Mouse (Mus musculus): Measurements from ENCODE around the gene Kptn. TPM values are rescaled to one million over a fixed set of nuclear protein-coding genes. Genes with fewer than 3 reads are reported as not detected.

Kptn gene
- 19.4 TPM for polyA plus RNA-seq (2014; fragmentation: Illumina TruSeq; extraction: RNeasy Lipid Tissue Mini Kit (QIAGEN cat#74804); ENCODE audit: low read depth, low replicate concordance)

DNA sequence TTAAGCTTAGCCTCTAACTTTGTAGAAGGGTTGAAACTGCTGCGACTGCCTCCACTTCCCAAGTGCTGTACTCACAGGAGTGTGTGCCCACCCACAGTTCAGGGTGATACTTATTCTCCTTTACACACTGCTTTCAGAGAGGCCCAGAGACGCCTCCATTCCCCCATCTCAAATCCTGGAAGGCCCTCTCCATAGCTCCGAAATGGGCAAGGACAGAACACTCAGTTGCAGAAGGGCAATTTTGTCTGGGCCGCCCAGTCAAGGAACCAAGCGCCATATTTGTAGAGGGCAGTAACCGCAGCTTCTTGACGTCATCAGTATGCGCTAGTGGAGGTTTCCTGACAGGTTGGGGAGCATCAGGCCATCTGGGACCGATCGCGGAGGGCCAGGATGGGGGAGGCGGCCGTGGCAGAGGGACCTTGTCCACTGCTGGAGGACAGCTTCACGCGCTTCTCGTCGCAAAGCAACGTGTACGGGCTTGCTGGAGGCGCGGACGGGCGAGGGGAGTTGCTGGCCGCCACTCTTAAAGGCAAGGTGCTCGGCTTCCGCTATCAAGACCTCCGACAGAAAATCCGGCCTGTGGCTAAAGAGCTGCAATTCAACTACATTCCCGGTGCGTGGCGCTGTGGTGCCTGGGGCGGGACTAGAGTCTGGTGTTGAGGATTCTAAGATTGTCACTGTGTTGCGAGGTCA lies at the start of gene Kptn:
Kptn (plus strand) TSS at position 327 of the 693 bp plus-strand sequence.

DNA sequence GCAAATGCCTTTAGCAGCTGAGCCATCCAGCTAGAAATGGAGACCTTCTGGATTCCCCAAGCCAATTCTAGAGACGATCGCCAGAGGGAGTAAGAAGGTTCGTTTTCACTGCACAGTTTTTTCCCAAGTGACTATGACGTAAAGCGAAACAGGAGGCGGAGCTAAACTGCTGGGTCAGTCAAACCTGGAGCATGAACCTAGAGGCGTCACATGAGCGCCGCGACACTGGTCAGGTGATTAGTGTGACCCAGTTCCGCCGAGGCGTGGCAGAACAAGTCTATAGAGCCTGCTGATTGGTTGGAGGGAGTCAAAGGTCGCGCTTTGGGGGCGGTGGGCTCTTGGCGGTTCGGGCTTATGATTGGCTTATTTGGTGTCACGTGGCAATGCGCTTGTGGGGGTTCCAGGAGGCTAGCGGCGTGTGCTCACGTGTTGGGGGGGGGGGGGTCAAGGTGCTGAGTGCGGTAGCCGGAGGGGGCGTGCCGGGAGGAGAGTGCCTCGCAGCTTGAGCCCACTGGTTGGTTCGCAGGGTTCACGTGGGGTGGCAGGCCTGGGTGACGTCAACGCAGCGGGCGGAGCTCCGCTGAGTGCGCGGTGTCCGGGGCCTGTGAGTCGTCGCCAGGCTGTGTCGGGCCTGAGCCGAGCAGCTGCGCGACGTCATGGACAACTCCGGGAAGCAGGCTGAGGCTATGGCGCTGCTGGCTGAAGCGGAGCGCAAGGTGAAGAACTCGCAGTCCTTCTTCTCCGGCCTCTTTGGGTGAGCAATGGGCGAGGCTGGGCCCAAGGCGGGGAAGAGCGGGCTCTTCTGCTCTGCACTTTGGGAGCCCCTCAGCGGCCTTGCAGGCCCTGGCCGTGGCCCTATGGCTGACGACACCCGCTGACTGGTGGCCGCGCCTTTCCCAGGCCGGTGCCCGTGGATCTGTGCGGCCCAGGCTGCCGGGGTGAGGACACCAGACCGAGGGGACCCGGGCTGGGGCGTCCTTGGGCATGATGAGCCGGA lies 21.4 kb upstream of the Kptn start, which contains the start of gene Napa:
Napa (plus strand) TSS at position 438 of the 997 bp plus-strand sequence.

DNA sequence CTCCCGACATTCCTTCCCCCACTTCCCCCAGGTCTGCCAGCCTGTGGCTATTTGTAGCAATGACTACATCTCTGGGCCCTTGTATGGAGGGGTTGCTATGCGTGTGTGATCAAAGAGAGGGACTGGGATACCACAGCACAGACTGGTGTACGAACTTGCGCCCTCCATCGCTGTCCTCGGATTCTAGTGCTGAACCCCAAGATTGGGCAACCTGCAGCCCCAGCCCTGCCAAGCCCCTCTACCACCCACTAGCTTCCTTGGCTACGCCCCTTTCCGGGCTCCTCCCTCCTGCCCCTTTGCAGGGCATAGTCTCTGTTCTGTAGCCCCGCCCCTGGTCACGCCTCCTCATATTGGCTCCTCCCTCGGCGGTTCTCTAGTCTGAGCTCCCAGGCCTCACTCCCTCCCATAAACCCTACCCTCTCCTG lies 9.7 kb downstream of the Kptn start, which contains the start of gene Slc8a2:
Slc8a2 (plus strand) TSS at position 406 of the 425 bp plus-strand sequence.

DNA sequence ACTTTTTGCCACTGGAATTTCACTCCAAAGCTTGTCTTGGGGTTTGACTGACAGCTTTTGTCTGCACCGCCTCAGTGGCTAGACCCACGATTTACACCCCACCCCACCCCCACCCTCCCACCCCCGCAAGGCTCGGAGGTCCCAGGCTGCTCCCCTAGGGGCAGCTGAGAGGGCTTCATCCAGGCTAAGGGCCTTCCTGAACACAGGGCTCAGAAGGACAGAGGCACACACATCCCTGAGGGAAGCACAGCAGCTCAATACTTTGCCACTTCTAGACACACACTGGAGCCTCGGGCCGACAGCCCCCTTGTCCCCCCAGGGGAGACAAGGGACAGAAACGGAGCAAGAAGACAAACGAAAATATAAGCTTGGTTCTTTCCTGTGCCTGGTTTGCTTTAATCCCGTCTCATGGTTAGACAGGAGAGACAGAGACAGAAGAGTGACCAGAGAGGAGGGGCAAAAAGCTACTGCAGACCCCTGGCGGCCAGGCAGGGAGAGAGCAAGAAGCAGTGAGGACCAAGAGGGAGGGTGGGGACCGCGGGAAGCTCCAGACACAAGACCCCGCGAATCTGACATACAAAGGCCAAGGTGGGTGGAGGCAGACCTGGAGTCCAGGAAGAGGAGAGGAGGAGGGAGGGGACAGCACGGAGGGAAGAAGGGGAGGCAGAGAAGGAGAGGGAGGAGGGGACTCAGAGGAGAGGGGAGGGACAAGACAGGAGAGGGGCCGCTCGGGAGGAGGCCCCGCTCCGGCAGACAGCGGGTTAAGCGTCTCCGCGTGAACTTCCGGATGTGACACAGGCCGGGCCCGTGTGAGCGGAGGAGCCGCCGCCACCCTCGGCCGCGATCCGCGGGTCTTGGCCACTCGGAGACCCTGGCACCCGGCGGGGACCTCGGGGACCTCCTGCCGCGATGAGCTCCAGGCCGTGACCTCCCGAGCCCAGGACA lies 55.2 kb downstream of the Kptn start, which contains the start of gene Meis3:
Meis3 (plus strand) TSS at position 494 of the 945 bp plus-strand sequence.

Other genes with a start within 250 kb of the Kptn start
- not detected for gene Crx, start 239.9 kb upstream of the Kptn start, polyA plus RNA-seq (2014; fragmentation: Illumina TruSeq; extraction: RNeasy Lipid Tissue Mini Kit (QIAGEN cat#74804); ENCODE audit: low read depth, low replicate concordance)
- not detected for gene Crxos, start 237.3 kb upstream of the Kptn start, polyA plus RNA-seq (2014; fragmentation: Illumina TruSeq; extraction: RNeasy Lipid Tissue Mini Kit (QIAGEN cat#74804); ENCODE audit: low read depth, low replicate concordance)
- 259 TPM for gene Selenow, start 197.5 kb upstream of the Kptn start, polyA plus RNA-seq (2014; fragmentation: Illumina TruSeq; extraction: RNeasy Lipid Tissue Mini Kit (QIAGEN cat#74804); ENCODE audit: low read depth, low replicate concordance)
- gene Nop53, start 173.8 kb upstream of the Kptn start, polyA plus RNA-seq (2014; fragmentation: Illumina TruSeq; extraction: RNeasy Lipid Tissue Mini Kit (QIAGEN cat#74804); ENCODE audit: low read depth, low replicate concordance): 190 TPM
- 174 TPM for gene Ehd2, start 152.3 kb upstream of the Kptn start, polyA plus RNA-seq (2014; fragmentation: Illumina TruSeq; extraction: RNeasy Lipid Tissue Mini Kit (QIAGEN cat#74804); ENCODE audit: low read depth, low replicate concordance)
- gene Bicra, start 72.0 kb upstream of the Kptn start, polyA plus RNA-seq (2014; fragmentation: Illumina TruSeq; extraction: RNeasy Lipid Tissue Mini Kit (QIAGEN cat#74804); ENCODE audit: low read depth, low replicate concordance): 7.2 TPM
- gene Zfp541, start 58.1 kb upstream of the Kptn start, polyA plus RNA-seq (2014; fragmentation: Illumina TruSeq; extraction: RNeasy Lipid Tissue Mini Kit (QIAGEN cat#74804); ENCODE audit: low read depth, low replicate concordance): 3.0 TPM
- gene Napa, start 21.4 kb upstream of the Kptn start, polyA plus RNA-seq (2014; fragmentation: Illumina TruSeq; extraction: RNeasy Lipid Tissue Mini Kit (QIAGEN cat#74804); ENCODE audit: low read depth, low replicate concordance): 151 TPM
- 0.88 TPM for gene Slc8a2, start 9.9 kb downstream of the Kptn start, polyA plus RNA-seq (2014; fragmentation: Illumina TruSeq; extraction: RNeasy Lipid Tissue Mini Kit (QIAGEN cat#74804); ENCODE audit: low read depth, low replicate concordance)
- 7.8 TPM for gene Meis3, start 55.2 kb downstream of the Kptn start, polyA plus RNA-seq (2014; fragmentation: Illumina TruSeq; extraction: RNeasy Lipid Tissue Mini Kit (QIAGEN cat#74804); ENCODE audit: low read depth, low replicate concordance)
- gene Dhx34, start 102.1 kb downstream of the Kptn start, polyA plus RNA-seq (2014; fragmentation: Illumina TruSeq; extraction: RNeasy Lipid Tissue Mini Kit (QIAGEN cat#74804); ENCODE audit: low read depth, low replicate concordance): 10.2 TPM
- 0.96 TPM for gene C5ar2, start 124.3 kb downstream of the Kptn start, polyA plus RNA-seq (2014; fragmentation: Illumina TruSeq; extraction: RNeasy Lipid Tissue Mini Kit (QIAGEN cat#74804); ENCODE audit: low read depth, low replicate concordance)
- 12.3 TPM for gene C5ar1, start 139.6 kb downstream of the Kptn start, polyA plus RNA-seq (2014; fragmentation: Illumina TruSeq; extraction: RNeasy Lipid Tissue Mini Kit (QIAGEN cat#74804); ENCODE audit: low read depth, low replicate concordance)
- 27.0 TPM for gene Inafm1, start 153.7 kb downstream of the Kptn start, polyA plus RNA-seq (2014; fragmentation: Illumina TruSeq; extraction: RNeasy Lipid Tissue Mini Kit (QIAGEN cat#74804); ENCODE audit: low read depth, low replicate concordance)
- 90.4 TPM for gene Ccdc9, start 166.9 kb downstream of the Kptn start, polyA plus RNA-seq (2014; fragmentation: Illumina TruSeq; extraction: RNeasy Lipid Tissue Mini Kit (QIAGEN cat#74804); ENCODE audit: low read depth, low replicate concordance)
- gene Bbc3, start 188.5 kb downstream of the Kptn start, polyA plus RNA-seq (2014; fragmentation: Illumina TruSeq; extraction: RNeasy Lipid Tissue Mini Kit (QIAGEN cat#74804); ENCODE audit: low read depth, low replicate concordance): 5.7 TPM

Measured in adipose tissue, adult 10 weeks (tissue).